Mouse (Mus musculus) ES-Bruce4 (cell line): Measurements from ENCODE around the gene Cnot3.

Experiments
- CTCF ChIP-seq: IDR thresholded peaks from one replicate; pipeline ENCODE4 v1.8.1; 2011; ENCODE audit warnings: low read depth, low read length
- EP300 ChIP-seq: IDR thresholded peaks from 2 replicates; pipeline ENCODE4 v1.6.1; 2011; ENCODE audit warnings: low read depth, low read length; ENCODE audit not compliant: insufficient read depth
- POLR2A ChIP-seq: IDR thresholded peaks from one replicate; pipeline ENCODE4 v1.8.1; 2011; ENCODE audit warnings: low read length; ENCODE audit not compliant: insufficient read depth

DNA sequence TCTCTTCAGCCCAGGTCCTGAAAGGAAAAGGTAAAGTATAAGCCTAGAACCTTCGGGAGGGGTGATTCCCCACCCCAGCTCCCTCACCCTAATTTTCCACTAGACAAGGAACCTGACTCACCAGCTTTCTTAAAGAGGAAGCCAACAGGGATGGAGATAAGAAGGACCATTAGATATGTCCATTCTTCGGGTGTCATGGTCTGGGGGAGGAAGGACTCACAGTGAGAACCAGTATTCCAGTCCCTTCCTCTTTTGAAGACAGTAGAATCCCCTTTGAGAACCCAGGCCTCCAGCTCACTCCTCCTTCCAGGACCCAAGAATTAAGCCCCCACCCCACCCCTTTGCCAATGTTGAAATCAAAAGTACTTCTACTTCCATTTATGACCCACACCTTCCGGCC lies 46.9 kb downstream of the Cnot3 start:
- no peak for TF ChIP-seq CTCF
- no peak for TF ChIP-seq POLR2A
- no peak for TF ChIP-seq EP300
